Mouse (Mus musculus) neural tube, embryonic 11.5 days (tissue): Measurements from ENCODE around the gene Cdh4. TPM values are rescaled to one million over a fixed set of nuclear protein-coding genes. Genes with fewer than 3 reads are reported as not detected.

Source experiments
- ATAC-seq: fragments of 200-750 bp; cut with Nextera tagmentation; 2 replicates; pipeline ENCODE4 v1.8.0; 2017; ENCODE audit warnings: moderate number of reproducible peaks, mild to moderate bottlenecking, moderate TSS enrichment, moderate library complexity; ENCODE audit not compliant: insufficient read depth, low FRiP score, low TSS enrichment
- DNase-seq: peaks from one replicate; pipeline ENCODE4 v3.0.0-alpha.2; 2015; ENCODE audit warnings: low spot score
- H3K27ac ChIP-seq: fragments of 300-500 bp; sonication (generic); 2 replicates; pipeline ENCODE4 v1.5.1; 2014; ENCODE audit warnings: low read depth, mild to moderate bottlenecking, low read length
- H3K27me3 ChIP-seq: fragments of 300-500 bp; sonication (generic); 2 replicates; pipeline ENCODE4 v1.6.1; 2014; ENCODE audit warnings: mild to moderate bottlenecking, low read length, mixed read lengths; ENCODE audit not compliant: control insufficient read depth, insufficient read depth
- H3K36me3 ChIP-seq: fragments of 300-500 bp; sonication (generic); 2 replicates; pipeline ENCODE4 v1.6.1; 2014; ENCODE audit warnings: mild to moderate bottlenecking, low read length, moderate library complexity, mixed read lengths; ENCODE audit not compliant: control insufficient read depth, insufficient read depth
- H3K4me1 ChIP-seq: fragments of 300-500 bp; sonication (generic); 2 replicates; pipeline ENCODE4 v1.6.1; 2014; ENCODE audit warnings: low read length, mixed read lengths; ENCODE audit not compliant: control insufficient read depth, insufficient read depth
- H3K4me2 ChIP-seq: fragments of 300-500 bp; sonication (generic); 2 replicates; pipeline ENCODE4 v1.6.1; 2014; ENCODE audit warnings: low read depth, mild to moderate bottlenecking, moderate library complexity
- H3K4me3 ChIP-seq: fragments of 300-500 bp; sonication (generic); 2 replicates; pipeline ENCODE4 v1.5.1; 2014; ENCODE audit warnings: low read depth, low read length
- H3K9ac ChIP-seq: fragments of 300-500 bp; sonication (generic); 2 replicates; pipeline ENCODE4 v1.6.1; 2014; ENCODE audit warnings: mild to moderate bottlenecking, low read length
- H3K9me3 ChIP-seq: fragments of 300-500 bp; sonication (generic); 2 replicates; pipeline ENCODE4 v1.6.1; 2016; ENCODE audit warnings: low read length; ENCODE audit not compliant: control insufficient read depth
- WGBS: fragments of 180-500 bp; shearing (Covaris S2); extraction: QIAGEN DNeasy Blood & Tissue Kit; methylation state at CpG from one replicate; pipeline ENCODE4 v1.1.7; 2014; 5-methylcytosine and 5-hydroxymethylcytosine counted together
- polyA plus RNA-seq: library from polyadenylated mRNA; unstranded; fragments of >200 nt; fragmentation: Nextera tagmentation; extraction: Ambion mirVana; gene quantifications from 2 replicates; pipeline ENCODE4 v1.2.1, GENCODE M21; 2014

The Cdh4 gene
- polyA plus RNA-seq, 1 experiment from 2014 or later, result 9.4 TPM

GRCm38 (mm10) chr2:179921021-179921653 is 478.9 kb downstream of the Cdh4 start:
- Histone ChIP-seq H3K4me3 (no peak overlapping the region), H3K9ac (no peak overlapping the region), H3K36me3 (peaks cover 32% of the 10 kb centered on the region), H3K27ac (no peak overlapping the region), H3K4me2 (no peak overlapping the region), H3K27me3 (no peaks in the 10 kb centered on the region), H3K4me1 (no peaks in the 10 kb centered on the region), H3K9me3 (no peaks in the 10 kb centered on the region)
- WGBS, result 92% methylated on average over 8 of the region's 8 CpGs
- no peak for DNase-seq
- no peak for ATAC-seq

GRCm38 (mm10) chr2:179924038-179924437 is 481.8 kb downstream of the Cdh4 start:
- Histone ChIP-seq H3K4me2 (no peak overlapping the region), H3K4me1 (no peaks in the 10 kb centered on the region), H3K4me3 (no peak overlapping the region), H3K9ac (no peak overlapping the region), H3K9me3 (no peaks in the 10 kb centered on the region), H3K27ac (no peak overlapping the region), H3K36me3 (peaks cover 32% of the 10 kb centered on the region), H3K27me3 (no peaks in the 10 kb centered on the region)
- DNase-seq, result no peak
- 93% methylated on average over 6 of the region's 6 CpGs for WGBS
- no peak for ATAC-seq

- WGBS, result 84% methylated on average over 13 of the region's 13 CpGs
- H3K36me3 ChIP-seq, result peaks cover 12% of the 10 kb centered on the region
- ATAC-seq, result no peak
Observed at GRCm38 (mm10) chr2:179929166-179929565, 486.9 kb downstream of the Cdh4 start.

GRCm38 (mm10) chr2:179931741-179932140 is 489.5 kb downstream of the Cdh4 start:
- 93% methylated on average over 16 of the region's 16 CpGs for WGBS
- no peaks in the 10 kb centered on the region for H3K4me1 ChIP-seq
- no peaks in the 10 kb centered on the region for H3K27me3 ChIP-seq
- no peak overlapping the region for H3K4me3 ChIP-seq
- H3K9ac ChIP-seq, result no peak overlapping the region
- ATAC-seq, result no peak
- no peak overlapping the region for H3K4me2 ChIP-seq
- no peaks in the 10 kb centered on the region for H3K9me3 ChIP-seq
- DNase-seq, result no peak
- peaks cover 7% of the 10 kb centered on the region for H3K36me3 ChIP-seq
- no peak overlapping the region for H3K27ac ChIP-seq

More at GRCm38 (mm10) chr2:179929166-179929565, 486.9 kb downstream of the Cdh4 start:
- H3K27ac ChIP-seq, result no peak overlapping the region
- H3K27me3 ChIP-seq, result no peaks in the 10 kb centered on the region
- DNase-seq, result no peak
- H3K4me2 ChIP-seq, result no peak overlapping the region
- H3K9ac ChIP-seq, result no peak overlapping the region
- H3K4me3 ChIP-seq, result no peak overlapping the region
- no peaks in the 10 kb centered on the region for H3K9me3 ChIP-seq
- no peaks in the 10 kb centered on the region for H3K4me1 ChIP-seq

GRCm38 (mm10) chr2:179934165-179934564 is 491.9 kb downstream of the Cdh4 start:
- H3K27me3 ChIP-seq, result no peaks in the 10 kb centered on the region
- no peak for ATAC-seq
- WGBS, result 74% methylated on average over 3 of the region's 3 CpGs
- H3K9me3 ChIP-seq, result no peaks in the 10 kb centered on the region
- no peaks in the 10 kb centered on the region for H3K4me1 ChIP-seq
- H3K4me3 ChIP-seq, result no peak overlapping the region
- DNase-seq, result no peak
- no peak overlapping the region for H3K9ac ChIP-seq
- H3K36me3 ChIP-seq, result peaks cover 7% of the 10 kb centered on the region
- H3K27ac ChIP-seq, result no peak overlapping the region
- no peak overlapping the region for H3K4me2 ChIP-seq

- no peak for DNase-seq
- H3K36me3 ChIP-seq, result peaks cover 4% of the 10 kb centered on the region
Observed at GRCm38 (mm10) chr2:179937091-179937490, 494.9 kb downstream of the Cdh4 start.

GRCm38 (mm10) chr2:179941696-179942095 is 499.5 kb downstream of the Cdh4 start:
- DNase-seq, result no peak

More at GRCm38 (mm10) chr2:179937091-179937490, 494.9 kb downstream of the Cdh4 start:
- no peak for ATAC-seq
- Histone ChIP-seq H3K4me3 (no peak overlapping the region), H3K9ac (no peak overlapping the region), H3K27me3 (no peaks in the 10 kb centered on the region), H3K4me1 (no peaks in the 10 kb centered on the region), H3K9me3 (no peaks in the 10 kb centered on the region), H3K27ac (no peak overlapping the region), H3K4me2 (no peak overlapping the region)
- 78% methylated on average over 4 of the region's 4 CpGs for WGBS

GRCm38 (mm10) chr2:179945051-179945450 is 502.8 kb downstream of the Cdh4 start:
- ATAC-seq (no peak), DNase-seq (no peak)
- Histone ChIP-seq H3K9ac (no peak overlapping the region), H3K9me3 (no peaks in the 10 kb centered on the region), H3K4me1 (peaks cover 5% of the 10 kb centered on the region; the same call in 1 of the 2 replicates), H3K27ac (no peak overlapping the region), H3K36me3 (no peaks in the 10 kb centered on the region), H3K27me3 (no peaks in the 10 kb centered on the region), H3K4me3 (no peak overlapping the region), H3K4me2 (no peak overlapping the region)
- 54% methylated on average over 4 of the region's 4 CpGs for WGBS

More at GRCm38 (mm10) chr2:179941696-179942095, 499.5 kb downstream of the Cdh4 start:
- 94% methylated on average over 1 of the region's 1 CpGs for WGBS
- Histone ChIP-seq H3K9ac (no peak overlapping the region), H3K9me3 (no peaks in the 10 kb centered on the region), H3K36me3 (no peaks in the 10 kb centered on the region; the same call in 1 of the 2 replicates), H3K4me3 (no peak overlapping the region), H3K27ac (no peak overlapping the region), H3K27me3 (no peaks in the 10 kb centered on the region), H3K4me2 (no peak overlapping the region), H3K4me1 (no peaks in the 10 kb centered on the region; the same call in 1 of the 2 replicates)
- ATAC-seq, result no peak

GRCm38 (mm10) chr2:179946496-179946895 is 504.3 kb downstream of the Cdh4 start:
- 90% methylated on average over 6 of the region's 6 CpGs for WGBS
- no peak for ATAC-seq
- no peak for DNase-seq
- no peak overlapping the region for H3K9ac ChIP-seq
- no peak overlapping the region for H3K4me2 ChIP-seq
- no peaks in the 10 kb centered on the region for H3K9me3 ChIP-seq
- no peaks in the 10 kb centered on the region for H3K27me3 ChIP-seq
- no peak overlapping the region for H3K27ac ChIP-seq
- no peak overlapping the region for H3K4me3 ChIP-seq
- peaks cover 5% of the 10 kb centered on the region; the same call in 1 of the 2 replicates for H3K4me1 ChIP-seq
- no peaks in the 10 kb centered on the region for H3K36me3 ChIP-seq
